Mouse (Mus musculus): ENCODE measurements around the gene Sync. TPM values are rescaled to one million over a fixed set of nuclear protein-coding genes. Genes with fewer than 3 reads are reported as not detected.

Sync gene
- polyA plus RNA-seq, 1 experiment from 2014 or later, result 1.6 TPM

Small RNA genes lying within 50 kb of the gene (microRNA-seq; reads per million reads assigned to microRNA genes)
- not detected for gene Gm22994

Other genes starting within 250 kb of the Sync start
- gene Rnf19b, start 229.3 kb upstream of the Sync start, polyA plus RNA-seq (2015; fragmentation: Nextera tagmentation; extraction: Ambion mirVana), result 5.7 and 6.2 TPM in 2 replicates
- gene Tmem54, start 182.1 kb upstream of the Sync start, polyA plus RNA-seq (2015; fragmentation: Nextera tagmentation; extraction: Ambion mirVana), result 1.0 and 1.1 TPM in 2 replicates
- gene Hpca, start 165.6 kb upstream of the Sync start, polyA plus RNA-seq (2015; fragmentation: Nextera tagmentation; extraction: Ambion mirVana), result 0.25 and 0.37 TPM in 2 replicates
- 5.6 and 7.1 TPM in 2 replicates for gene Fndc5, start 150.6 kb upstream of the Sync start, polyA plus RNA-seq (2015; fragmentation: Nextera tagmentation; extraction: Ambion mirVana)
- 12.3 and 14.3 TPM in 2 replicates for gene S100pbp, start 97.9 kb upstream of the Sync start, polyA plus RNA-seq (2015; fragmentation: Nextera tagmentation; extraction: Ambion mirVana)
- gene Yars, start 97.9 kb upstream of the Sync start, polyA plus RNA-seq (2015; fragmentation: Nextera tagmentation; extraction: Ambion mirVana), result 49.8 and 52.0 TPM in 2 replicates
- 1.8 and 2.3 TPM in 2 replicates for gene C77080, start 26.2 kb upstream of the Sync start, polyA plus RNA-seq (2015; fragmentation: Nextera tagmentation; extraction: Ambion mirVana)
- gene Rbbp4, start 47.8 kb downstream of the Sync start, polyA plus RNA-seq (2015; fragmentation: Nextera tagmentation; extraction: Ambion mirVana), result 279 and 297 TPM in 2 replicates
- 36.6 and 45.0 TPM in 2 replicates for gene Zbtb8os, start 48.1 kb downstream of the Sync start, polyA plus RNA-seq (2015; fragmentation: Nextera tagmentation; extraction: Ambion mirVana)
- 9.9 and 11.0 TPM in 2 replicates for gene Zbtb8a, start 90.5 kb downstream of the Sync start, polyA plus RNA-seq (2015; fragmentation: Nextera tagmentation; extraction: Ambion mirVana)
- gene Zbtb8b, start 153.2 kb downstream of the Sync start, polyA plus RNA-seq (2015; fragmentation: Nextera tagmentation; extraction: Ambion mirVana), result 3.9 and 4.7 TPM in 2 replicates
- gene Bsdc1, start 174.0 kb downstream of the Sync start, polyA plus RNA-seq (2015; fragmentation: Nextera tagmentation; extraction: Ambion mirVana), result 25.4 and 26.9 TPM in 2 replicates
- gene Tssk3, start 203.4 kb downstream of the Sync start, polyA plus RNA-seq (2015; fragmentation: Nextera tagmentation; extraction: Ambion mirVana), result not detected in 2 replicates
- gene Fam229a, start 203.6 kb downstream of the Sync start, polyA plus RNA-seq (2015; fragmentation: Nextera tagmentation; extraction: Ambion mirVana), result not detected in 2 replicates
- 383 and 399 TPM in 2 replicates for gene Marcksl1, start 226.0 kb downstream of the Sync start, polyA plus RNA-seq (2015; fragmentation: Nextera tagmentation; extraction: Ambion mirVana)

Data from heart, embryonic 13.5 days (tissue).